Mouse (Mus musculus): ENCODE measurements around the gene Alg14.

Alg14 gene

GRCm38 (mm10) chr3:121396561-121396960 lies 105.0 kb downstream of the Alg14 start:
- no peak for DNase-seq (ENCODE audit: extremely low read depth, insufficient read length, low spot score)

GRCm38 (mm10) chr3:121397007-121397406 lies 105.4 kb downstream of the Alg14 start:
- no peak for DNase-seq (ENCODE audit: extremely low read depth, insufficient read length, low spot score)

GRCm38 (mm10) chr3:121401384-121401783 lies 109.8 kb downstream of the Alg14 start:
- DNase-seq (ENCODE audit: extremely low read depth, insufficient read length, low spot score): no peak

- no peak for DNase-seq (ENCODE audit: extremely low read depth, insufficient read length, low spot score)
These were observed 110.5 kb downstream of the Alg14 start for GRCm38 (mm10) chr3:121402096-121402495.

GRCm38 (mm10) chr3:121403449-121403848 lies 111.9 kb downstream of the Alg14 start:
- no peak for DNase-seq (ENCODE audit: extremely low read depth, insufficient read length, low spot score)

GRCm38 (mm10) chr3:121405101-121405500 lies 113.5 kb downstream of the Alg14 start:
- DNase-seq (ENCODE audit: extremely low read depth, insufficient read length, low spot score): no peak

- DNase-seq (ENCODE audit: extremely low read depth, insufficient read length, low spot score): no peak
These were observed 115.8 kb downstream of the Alg14 start for GRCm38 (mm10) chr3:121407417-121407816.

- DNase-seq (ENCODE audit: extremely low read depth, insufficient read length, low spot score): no peak
These were observed 116.8 kb downstream of the Alg14 start for GRCm38 (mm10) chr3:121408386-121408785.

- no peak for DNase-seq (ENCODE audit: extremely low read depth, insufficient read length, low spot score)
These were observed 119.9 kb downstream of the Alg14 start for GRCm38 (mm10) chr3:121411450-121411849.

Data from 3134 (cell line).